Mouse (Mus musculus) cerebral cortex, adult 2 months (tissue): ENCODE measurements around the gene Olfr312.

Source experiments
- WGBS: fragments of 180-500 bp; shearing (Covaris S2); methylation state at CpG from one replicate; pipeline ENCODE4 v1.1.7; 2018; 5-methylcytosine and 5-hydroxymethylcytosine counted together

Gene Olfr312

GRCm38 (mm10) chr11:58828937-58829336 is at the start of gene Olfr312:
TSS of gene Olfr312 (plus strand) at chr11:58829237.

GRCm38 (mm10) chr11:58782480-58783089 is 46.5 kb upstream of the Olfr312 start, which contains the start of gene Olfr314:
TSS of gene Olfr314 (plus strand) at chr11:58782952.
- WGBS: 84% methylated on average over 6 of the region's 6 CpGs

GRCm38 (mm10) chr11:58784182-58784581 is 44.9 kb upstream of the Olfr312 start:
- whole genome bisulfite sequencing: 76% methylated on average over 2 of the region's 2 CpGs

DNA sequence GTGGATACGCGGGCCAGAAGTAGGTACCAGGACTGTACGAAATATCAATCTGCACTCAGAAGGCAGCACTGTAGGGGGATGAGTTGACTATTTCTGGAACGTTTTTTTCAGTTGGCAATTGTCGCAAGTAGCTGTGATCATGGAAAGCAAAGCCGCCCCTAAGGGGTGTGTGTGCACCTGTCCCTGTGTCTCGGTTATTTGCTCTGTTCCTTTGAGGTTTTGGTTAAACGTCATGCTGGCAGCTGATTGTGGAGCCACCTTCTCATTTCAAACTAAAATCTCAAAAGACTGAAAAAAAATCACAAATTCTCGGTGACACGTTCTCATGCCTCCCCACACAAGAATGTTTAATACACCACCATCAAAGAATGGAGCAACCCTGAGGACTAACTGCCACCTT is 41.4 kb upstream of the Olfr312 start:
- 88% methylated on average over 10 of the region's 10 CpGs for WGBS

- WGBS: 88% methylated on average over 8 of the region's 8 CpGs
These were observed 40.7 kb upstream of the Olfr312 start for GRCm38 (mm10) chr11:58788346-58788745.

GRCm38 (mm10) chr11:58789532-58789931 is 39.5 kb upstream of the Olfr312 start:
- WGBS: 34% methylated on average over 3 of the region's 3 CpGs

DNA sequence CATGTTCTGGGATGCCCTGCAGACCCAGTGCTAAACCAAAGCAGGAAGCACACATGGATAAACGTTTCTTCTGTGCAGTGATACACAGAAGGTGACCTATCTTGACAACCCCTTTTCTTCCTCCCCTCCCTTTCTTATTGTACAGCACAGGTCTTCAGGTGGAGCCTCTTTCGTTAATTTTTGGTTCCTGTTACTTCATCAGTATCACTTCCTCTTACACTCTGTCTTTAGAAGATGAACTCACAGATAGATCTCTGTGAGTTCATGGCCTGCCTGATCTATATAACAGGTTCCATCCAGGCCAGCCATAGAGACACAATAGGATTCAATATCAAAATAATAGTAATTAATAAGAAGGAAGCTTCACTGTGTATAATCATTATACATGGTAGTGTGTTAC is 39.0 kb upstream of the Olfr312 start:
- 61% methylated on average over 2 of the region's 2 CpGs for WGBS

- WGBS: 79% methylated on average over 6 of the region's 6 CpGs
These were observed 38.4 kb upstream of the Olfr312 start for GRCm38 (mm10) chr11:58790646-58791045.

- WGBS: 89% methylated on average over 2 of the region's 2 CpGs
These were observed 33.2 kb upstream of the Olfr312 start for GRCm38 (mm10) chr11:58795856-58796255.

DNA sequence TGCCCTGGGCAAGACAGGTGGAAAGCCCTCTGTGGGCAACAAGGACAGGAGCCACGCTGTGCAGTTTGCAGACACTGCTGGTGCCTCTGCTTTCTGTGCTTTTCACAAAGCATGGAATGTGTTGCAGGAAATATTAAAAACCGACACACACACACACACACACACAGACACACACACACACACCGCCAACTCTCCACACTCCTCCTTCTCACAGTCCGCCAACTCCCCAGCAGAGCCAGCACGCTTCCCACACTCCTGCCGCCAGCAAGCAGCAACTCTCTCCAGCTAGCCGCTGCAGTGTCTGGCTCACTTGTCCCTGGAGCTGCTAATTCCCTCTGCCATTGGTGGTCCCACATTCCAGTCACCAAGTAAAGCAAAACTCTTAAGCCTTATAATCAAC is 32.2 kb upstream of the Olfr312 start:
- 42% methylated on average over 7 of the region's 7 CpGs for WGBS

GRCm38 (mm10) chr11:58799747-58800146 is 29.3 kb upstream of the Olfr312 start:
- WGBS: 52% methylated on average over 5 of the region's 5 CpGs

- WGBS: 30% methylated on average over 14 of the region's 14 CpGs
These were observed 27.3 kb upstream of the Olfr312 start, which contains the start of gene Fam183b for GRCm38 (mm10) chr11:58801558-58802228. TSS of gene Fam183b (minus strand) at chr11:58801960.

DNA sequence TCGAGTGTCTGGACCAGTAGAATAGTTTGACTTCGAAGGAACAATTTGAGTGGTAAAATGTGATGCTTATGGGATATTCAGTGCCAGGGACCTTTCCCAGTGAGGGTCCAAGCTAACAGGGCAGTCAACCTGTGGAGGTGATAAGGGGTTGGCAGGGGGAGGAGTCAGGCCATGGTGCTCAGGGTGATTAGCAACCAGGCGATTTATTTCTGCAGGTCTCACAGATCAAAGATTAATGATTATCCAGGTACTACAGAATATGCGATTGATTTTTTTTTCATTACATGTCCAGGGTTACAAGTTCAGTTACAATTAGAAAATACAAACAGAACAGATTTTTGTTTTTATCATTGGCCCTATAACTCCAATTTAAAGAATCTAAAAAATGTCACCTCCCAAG is 25.2 kb upstream of the Olfr312 start:
- 88% methylated on average over 4 of the region's 4 CpGs for WGBS

DNA sequence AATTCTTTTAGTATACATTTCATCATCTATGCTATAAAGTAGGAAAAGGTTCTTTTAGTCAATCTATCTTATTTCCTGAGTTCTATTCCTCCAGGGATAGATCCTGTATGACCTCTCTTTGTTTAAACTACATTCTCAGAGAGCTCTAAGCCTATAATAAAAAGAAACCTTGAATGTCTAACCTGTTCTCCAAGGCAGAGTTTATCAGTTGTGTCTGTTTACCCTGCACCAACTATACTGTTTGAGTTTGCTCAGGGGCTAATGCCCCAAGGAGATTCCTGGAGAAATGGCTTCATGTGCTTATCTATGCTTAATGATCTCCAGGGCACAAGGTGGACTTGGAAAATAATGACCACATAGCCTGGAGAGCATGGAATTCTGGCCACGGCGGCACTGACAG is 24.6 kb upstream of the Olfr312 start:
- WGBS: 74% methylated on average over 2 of the region's 2 CpGs

- 5% methylated on average over 1 of the region's 1 CpGs for WGBS
These were observed 17.0 kb upstream of the Olfr312 start for GRCm38 (mm10) chr11:58812001-58812400.

- WGBS: 59% methylated on average over 1 of the region's 1 CpGs
These were observed 14.3 kb upstream of the Olfr312 start, which contains the start of gene Olfr313 for GRCm38 (mm10) chr11:58814700-58815099. TSS of gene Olfr313 (plus strand) at chr11:58815000.

DNA sequence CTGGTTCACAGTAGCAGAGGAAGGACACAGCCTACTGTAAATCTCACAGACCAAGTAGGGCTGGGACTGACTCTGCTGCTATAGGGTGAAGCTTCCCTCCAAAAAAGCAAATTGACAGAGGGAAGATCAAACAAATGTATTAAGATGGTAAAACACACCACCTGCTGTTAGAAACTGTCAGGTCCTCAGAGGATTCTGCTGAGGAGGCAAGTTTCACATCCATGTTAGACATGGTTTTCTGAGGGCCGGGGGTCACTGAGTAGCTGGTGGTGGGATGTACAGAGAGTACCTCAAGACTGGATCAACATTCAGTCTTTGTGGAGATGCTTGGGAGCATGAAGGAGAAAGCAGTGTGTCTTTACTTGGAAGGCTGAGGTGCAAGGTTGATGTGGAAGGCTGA is 13.4 kb upstream of the Olfr312 start:
- WGBS: 93% methylated on average over 1 of the region's 1 CpGs

GRCm38 (mm10) chr11:58829764-58830163 is 727 bp downstream of the Olfr312 start:
- 86% methylated on average over 3 of the region's 3 CpGs for WGBS

- WGBS: 86% methylated on average over 3 of the region's 3 CpGs
These were observed 3.5 kb downstream of the Olfr312 start for GRCm38 (mm10) chr11:58832541-58832940.

GRCm38 (mm10) chr11:58838951-58839350 is 9.9 kb downstream of the Olfr312 start, which contains the start of gene Olfr311:
TSS of gene Olfr311 (plus strand) at chr11:58839251.

DNA sequence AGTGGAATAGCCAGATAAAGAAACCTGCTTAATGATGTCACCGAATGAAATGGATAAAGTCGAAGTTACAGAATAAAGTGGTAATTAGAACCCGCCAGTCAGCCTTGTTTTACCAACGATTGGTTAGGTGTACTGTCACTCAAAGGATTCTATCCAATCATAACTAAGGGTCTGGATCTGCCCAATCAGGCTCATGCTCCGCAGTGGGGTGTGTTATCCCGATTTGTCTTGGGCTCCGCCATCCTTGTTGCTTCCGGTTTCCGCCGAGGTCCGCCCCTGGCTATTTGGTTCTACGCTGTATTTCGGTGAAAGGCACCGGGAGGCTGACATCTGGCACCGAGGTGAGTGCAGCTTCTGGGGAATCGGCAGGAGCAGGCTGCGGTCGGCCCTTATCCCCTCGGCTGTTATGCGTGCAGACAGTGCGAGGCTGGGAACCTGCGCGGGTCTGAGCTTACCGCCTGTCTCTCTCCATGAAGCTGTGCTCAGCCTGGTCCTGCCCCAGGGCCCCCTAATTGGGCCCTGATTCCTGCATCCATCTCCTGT is 18.0 kb downstream of the Olfr312 start, which contains the start of gene Gm12258:
Gm12258 (plus strand) TSS at position 240 of the 543 bp plus-strand sequence.
- WGBS: under 1% methylated on average over 24 of the region's 24 CpGs

GRCm38 (mm10) chr11:58847636-58848035 is 18.6 kb downstream of the Olfr312 start:
- 26% methylated on average over 9 of the region's 9 CpGs for WGBS

- 53% methylated on average over 2 of the region's 2 CpGs for WGBS
These were observed 20.7 kb downstream of the Olfr312 start for GRCm38 (mm10) chr11:58849731-58850130.
